Mouse (Mus musculus) E14TG2a.4 (cell line): ENCODE measurements around the gene Mc3r.
A peak's percentile ranks its signal among the peaks of the same experiment; 100 is the strongest.

Source experiments
- H3K27me3 ChIP-seq: 2 replicates; pipeline ENCODE4 v1.6.1; 2014; ENCODE audit warnings: low read length, control low read depth; ENCODE audit not compliant: insufficient read depth
- H3K36me3 ChIP-seq: 2 replicates; pipeline ENCODE4 v1.6.1; 2014; ENCODE audit warnings: low read length, control low read depth; ENCODE audit not compliant: insufficient read depth
- H3K4me1 ChIP-seq: replicated peaks from 2 replicates; pipeline ENCODE4 v1.6.1; 2014; ENCODE audit warnings: low read depth, low read length, control low read depth
- H3K4me3 ChIP-seq: replicated peaks from 2 replicates; pipeline ENCODE4 v1.5.1; 2014; ENCODE audit warnings: mild to moderate bottlenecking, low read length
- H3K9me3 ChIP-seq: 2 replicates; pipeline ENCODE4 v1.6.1; 2014; ENCODE audit warnings: low read length, control low read depth
- CTCF ChIP-seq: conservative IDR thresholded peaks from 2 replicates; pipeline ENCODE4 v1.5.1; 2014; ENCODE audit warnings: low read length
- NANOG ChIP-seq: IDR thresholded peaks from 2 replicates; pipeline ENCODE4 v1.6.1; 2014; ENCODE audit warnings: borderline replicate concordance, low read length, mixed read lengths
- POU5F1 ChIP-seq: IDR thresholded peaks from 2 replicates; pipeline ENCODE4 v1.6.1; 2014; ENCODE audit warnings: low read length, borderline replicate concordance

The Mc3r gene

GRCm38 (mm10) chr2:172261441-172261840 is 13.1 kb downstream of the Mc3r start:
- TF ChIP-seq POU5F1 (no peak), CTCF (no peak), NANOG (no peak)
- Histone ChIP-seq H3K27me3 (no peaks in the 10 kb centered on the region), H3K36me3 (no peaks in the 10 kb centered on the region), H3K4me3 (no peak overlapping the region), H3K4me1 (peaks cover 45% of the 10 kb centered on the region), H3K9me3 (no peaks in the 10 kb centered on the region)

- Histone ChIP-seq H3K9me3 (no peaks in the 10 kb centered on the region), H3K4me1 (peaks cover 40% of the 10 kb centered on the region), H3K27me3 (no peaks in the 10 kb centered on the region), H3K36me3 (no peaks in the 10 kb centered on the region), H3K4me3 (no peak overlapping the region)
- TF ChIP-seq POU5F1 (no peak), NANOG (no peak), CTCF (no peak)
Measured at GRCm38 (mm10) chr2:172263216-172263615, 14.9 kb downstream of the Mc3r start.

- no peaks in the 10 kb centered on the region for H3K36me3 ChIP-seq
- TF ChIP-seq CTCF (no peak), NANOG (no peak), POU5F1 (no peak)
- no peaks in the 10 kb centered on the region for H3K27me3 ChIP-seq
- no peaks in the 10 kb centered on the region for H3K9me3 ChIP-seq
- H3K4me1 ChIP-seq, result peaks cover 62% of the 10 kb centered on the region
- no peak overlapping the region for H3K4me3 ChIP-seq
Measured at GRCm38 (mm10) chr2:172269907-172270306, 21.6 kb downstream of the Mc3r start.

GRCm38 (mm10) chr2:172270485-172270944 is 22.2 kb downstream of the Mc3r start:
- Histone ChIP-seq H3K36me3 (no peaks in the 10 kb centered on the region), H3K9me3 (no peaks in the 10 kb centered on the region), H3K4me1 (peaks cover 58% of the 10 kb centered on the region), H3K27me3 (no peaks in the 10 kb centered on the region), H3K4me3 (no peak overlapping the region)
- no peak for TF ChIP-seq NANOG
- TF ChIP-seq POU5F1, result no peak
- TF ChIP-seq CTCF, result no peak

GRCm38 (mm10) chr2:172270974-172271697 is 22.8 kb downstream of the Mc3r start:
- Histone ChIP-seq H3K36me3 (no peaks in the 10 kb centered on the region), H3K4me1 (peaks cover 64% of the 10 kb centered on the region), H3K27me3 (no peaks in the 10 kb centered on the region), H3K9me3 (no peaks in the 10 kb centered on the region), H3K4me3 (peak overlapping the region; percentile 41)
- TF ChIP-seq NANOG (no peak), POU5F1 (no peak), CTCF (no peak)

GRCm38 (mm10) chr2:172274662-172275061 is 26.4 kb downstream of the Mc3r start:
- TF ChIP-seq NANOG (no peak), POU5F1 (no peak)
- no peaks in the 10 kb centered on the region for H3K27me3 ChIP-seq
- H3K4me3 ChIP-seq, result no peak overlapping the region
- H3K9me3 ChIP-seq, result 0 out of 2 replicates have a peak, but pooled peaks cover 4% of the 10 kb centered on the region
- H3K4me1 ChIP-seq, result peaks cover 69% of the 10 kb centered on the region
- H3K36me3 ChIP-seq, result no peaks in the 10 kb centered on the region

- no peak for TF ChIP-seq NANOG
- no peak for TF ChIP-seq CTCF
- no peak for TF ChIP-seq POU5F1
- H3K27me3 ChIP-seq, result no peaks in the 10 kb centered on the region
Measured at GRCm38 (mm10) chr2:172276155-172276554, 27.9 kb downstream of the Mc3r start.

GRCm38 (mm10) chr2:172278979-172279378 is 30.7 kb downstream of the Mc3r start:
- no peak for TF ChIP-seq CTCF
- peak; percentile 81 for TF ChIP-seq NANOG
- no peak overlapping the region for H3K4me3 ChIP-seq
- H3K4me1 ChIP-seq, result peaks cover 60% of the 10 kb centered on the region
- no peaks in the 10 kb centered on the region for H3K36me3 ChIP-seq
- no peaks in the 10 kb centered on the region for H3K27me3 ChIP-seq
- peaks cover 11% of the 10 kb centered on the region; the same call in 1 of the 2 replicates for H3K9me3 ChIP-seq

More at GRCm38 (mm10) chr2:172276155-172276554, 27.9 kb downstream of the Mc3r start:
- Histone ChIP-seq H3K4me1 (peaks cover 63% of the 10 kb centered on the region), H3K36me3 (no peaks in the 10 kb centered on the region), H3K4me3 (no peak overlapping the region), H3K9me3 (peaks cover 11% of the 10 kb centered on the region; the same call in 1 of the 2 replicates)
